Mouse (Mus musculus): Measurements from ENCODE around the gene Agt. TPM values are rescaled to one million over a fixed set of nuclear protein-coding genes. Genes with fewer than 3 reads are reported as not detected.
A peak's percentile ranks its signal among the peaks of the same experiment; 100 is the strongest.

The Agt gene
- polyA plus RNA-seq, 1 experiment from 2014 or later: 0.18 TPM

DNA sequence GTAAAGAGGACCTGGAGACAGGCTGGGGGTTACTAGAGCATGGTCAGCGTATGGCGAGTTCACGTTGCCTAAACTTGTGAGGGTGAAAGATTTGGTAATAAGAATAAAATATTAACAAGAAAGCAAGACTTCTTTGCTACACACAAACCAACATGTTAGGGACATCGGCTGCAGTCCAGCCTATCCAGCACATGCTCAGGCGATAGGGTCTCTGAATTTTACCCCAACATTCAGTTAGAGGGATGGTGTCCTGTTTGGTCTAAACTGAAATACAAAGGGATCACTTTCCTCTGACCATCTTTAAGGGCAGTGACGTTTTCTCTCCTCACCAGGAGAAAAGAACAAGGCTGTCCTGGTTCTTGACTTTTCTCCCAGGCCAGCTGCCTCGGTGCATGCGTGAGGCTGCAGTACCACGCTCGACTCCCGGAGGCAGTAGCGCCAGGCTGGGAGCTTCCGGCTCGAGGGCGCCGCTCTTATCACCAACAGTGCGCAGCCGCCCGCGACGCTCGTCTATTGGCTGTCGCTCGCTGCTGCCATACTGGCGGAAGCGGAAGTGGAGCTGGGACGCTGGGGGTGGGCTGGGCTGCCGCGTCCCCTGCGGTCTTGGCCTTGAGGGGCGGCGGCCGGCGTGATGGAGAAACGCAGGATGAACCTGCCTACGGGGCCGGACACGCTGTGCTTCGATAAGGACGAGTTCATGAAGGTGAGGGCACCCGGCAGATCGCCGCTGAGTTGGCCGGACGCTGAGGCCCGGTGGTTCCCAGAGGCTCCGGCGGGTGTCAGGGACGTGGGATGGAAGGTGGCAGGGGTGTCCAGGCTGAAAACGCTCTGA is 49.0 kb downstream of the Agt start, which contains the start of gene Cog2:
Cog2 (plus strand) TSS at position 519 of the 832 bp plus-strand sequence.
- Histone ChIP-seq H3K9me3 (ENCODE audit: control insufficient read depth, low read length) (no peaks in the 10 kb centered on the region), H3K4me2 (ENCODE audit: low read length) (peak within 1 kb of the TSS; percentile 63), H3K27ac (ENCODE audit: low read length) (no peak within 1 kb of the TSS), H3K36me3 (ENCODE audit: control insufficient read depth, insufficient read depth) (no peaks in the 10 kb centered on the region), H3K27me3 (replicated peaks; ENCODE audit: control insufficient read depth, insufficient read depth, low read length) (0 out of 2 replicates have a peak, but pooled peaks cover 5% of the 10 kb centered on the region), H3K9ac (replicated peaks; ENCODE audit: low read depth, low read length) (peak within 1 kb of the TSS; percentile 84), H3K4me1 (replicated peaks; ENCODE audit: control insufficient read depth, insufficient read depth, low read length) (peaks cover 15% of the 10 kb centered on the region), H3K4me3 (replicated peaks; ENCODE audit: low read length) (peak within 1 kb of the TSS; percentile 96)
- peak; percentile 100 for ATAC-seq
- WGBS: 10% methylated on average over 50 of the region's 50 CpGs

DNA sequence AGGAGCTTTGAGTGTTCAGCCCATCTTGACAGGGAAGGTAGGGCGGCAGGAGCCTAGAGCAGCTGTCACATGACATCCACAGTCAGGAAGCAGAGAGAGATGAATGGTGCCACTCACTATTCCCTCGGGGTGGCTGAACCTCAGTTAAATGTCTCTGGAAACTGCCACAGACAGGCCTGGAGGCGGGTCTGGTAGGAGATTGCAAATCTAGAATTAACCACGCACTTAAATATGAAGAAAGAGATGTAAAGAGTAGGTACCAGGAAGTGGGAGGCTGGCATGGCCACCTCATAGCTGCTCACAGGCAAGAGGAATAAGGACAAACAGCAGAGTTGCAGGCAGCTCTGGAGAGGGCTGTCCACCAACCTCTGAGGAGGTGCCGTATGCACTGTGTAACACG is 52.4 kb downstream of the Agt start:
- Histone ChIP-seq H3K4me3 (replicated peaks; ENCODE audit: low read length) (no peak overlapping the region), H3K9ac (replicated peaks; ENCODE audit: low read depth, low read length) (no peak overlapping the region), H3K27ac (ENCODE audit: low read length) (no peak overlapping the region), H3K36me3 (ENCODE audit: control insufficient read depth, insufficient read depth) (no peaks in the 10 kb centered on the region), H3K4me2 (ENCODE audit: low read length) (no peak overlapping the region), H3K9me3 (ENCODE audit: control insufficient read depth, low read length) (no peaks in the 10 kb centered on the region), H3K27me3 (replicated peaks; ENCODE audit: control insufficient read depth, insufficient read depth, low read length) (0 out of 2 replicates have a peak, but pooled peaks cover 5% of the 10 kb centered on the region), H3K4me1 (replicated peaks; ENCODE audit: control insufficient read depth, insufficient read depth, low read length) (peaks cover 11% of the 10 kb centered on the region)
- WGBS: 72% methylated on average over 6 of the region's 6 CpGs
- ATAC-seq: no peak

DNA sequence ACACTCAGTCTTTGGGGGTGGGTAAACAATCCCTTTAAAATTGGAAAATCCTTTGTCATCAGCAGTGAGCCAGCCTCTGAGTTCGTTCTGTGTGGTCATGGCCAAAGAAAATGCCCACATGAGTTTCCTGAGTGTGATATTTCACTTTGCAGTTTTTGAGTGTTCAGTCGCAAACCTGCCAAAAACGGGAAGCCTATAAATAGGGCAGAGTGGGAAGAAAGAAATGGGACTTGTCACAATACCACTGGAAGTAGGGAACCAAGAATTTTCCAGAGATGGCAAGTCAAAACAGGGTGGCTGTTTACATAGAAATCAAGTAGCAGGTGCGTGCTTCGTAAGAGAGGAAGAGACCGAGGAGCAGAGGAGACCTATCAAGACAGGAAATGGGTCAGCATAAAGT is 53.0 kb downstream of the Agt start:
- H3K9me3 ChIP-seq (ENCODE audit: control insufficient read depth, low read length): no peaks in the 10 kb centered on the region
- ATAC-seq: no peak
- no peak overlapping the region for H3K4me2 ChIP-seq (ENCODE audit: low read length)
- peaks cover 5% of the 10 kb centered on the region for H3K4me1 ChIP-seq (replicated peaks; ENCODE audit: control insufficient read depth, insufficient read depth, low read length)
- H3K4me3 ChIP-seq (replicated peaks; ENCODE audit: low read length): no peak overlapping the region
- WGBS: 81% methylated on average over 6 of the region's 6 CpGs
- no peak overlapping the region for H3K9ac ChIP-seq (replicated peaks; ENCODE audit: low read depth, low read length)
- no peak overlapping the region for H3K27ac ChIP-seq (ENCODE audit: low read length)
- 0 out of 2 replicates have a peak, but pooled peaks cover 5% of the 10 kb centered on the region for H3K27me3 ChIP-seq (replicated peaks; ENCODE audit: control insufficient read depth, insufficient read depth, low read length)
- H3K36me3 ChIP-seq (ENCODE audit: control insufficient read depth, insufficient read depth): no peaks in the 10 kb centered on the region

DNA sequence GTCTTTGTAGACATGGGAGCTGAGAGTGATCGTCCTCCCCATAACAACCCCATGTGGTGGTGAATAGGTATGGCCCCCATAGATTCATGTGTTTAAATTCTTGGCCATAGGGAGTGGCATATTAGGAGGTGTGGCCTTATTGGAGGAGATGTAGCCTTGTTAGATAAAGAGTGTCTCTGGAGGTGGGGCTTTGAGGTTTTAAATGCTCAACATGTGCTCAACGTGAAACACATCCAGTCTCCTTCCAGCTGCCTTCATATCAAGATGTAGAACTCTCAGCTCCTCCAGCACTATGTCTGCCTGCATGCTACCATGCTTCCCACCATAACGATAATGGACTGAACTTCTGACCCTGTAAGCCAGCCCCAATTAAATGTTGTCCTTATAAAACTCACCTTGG is 53.5 kb downstream of the Agt start:
- H3K4me3 ChIP-seq (replicated peaks; ENCODE audit: low read length): no peak overlapping the region
- 0 out of 2 replicates have a peak, but pooled peaks cover 5% of the 10 kb centered on the region for H3K27me3 ChIP-seq (replicated peaks; ENCODE audit: control insufficient read depth, insufficient read depth, low read length)
- ATAC-seq: no peak
- no peaks in the 10 kb centered on the region for H3K9me3 ChIP-seq (ENCODE audit: control insufficient read depth, low read length)
- H3K4me2 ChIP-seq (ENCODE audit: low read length): no peak overlapping the region
- H3K36me3 ChIP-seq (ENCODE audit: control insufficient read depth, insufficient read depth): no peaks in the 10 kb centered on the region
- H3K4me1 ChIP-seq (replicated peaks; ENCODE audit: control insufficient read depth, insufficient read depth, low read length): no peaks in the 10 kb centered on the region; the same call in 1 of the 2 replicates
- no peak overlapping the region for H3K27ac ChIP-seq (ENCODE audit: low read length)
- H3K9ac ChIP-seq (replicated peaks; ENCODE audit: low read depth, low read length): no peak overlapping the region
- 75% methylated on average over 3 of the region's 3 CpGs for whole genome bisulfite sequencing

DNA sequence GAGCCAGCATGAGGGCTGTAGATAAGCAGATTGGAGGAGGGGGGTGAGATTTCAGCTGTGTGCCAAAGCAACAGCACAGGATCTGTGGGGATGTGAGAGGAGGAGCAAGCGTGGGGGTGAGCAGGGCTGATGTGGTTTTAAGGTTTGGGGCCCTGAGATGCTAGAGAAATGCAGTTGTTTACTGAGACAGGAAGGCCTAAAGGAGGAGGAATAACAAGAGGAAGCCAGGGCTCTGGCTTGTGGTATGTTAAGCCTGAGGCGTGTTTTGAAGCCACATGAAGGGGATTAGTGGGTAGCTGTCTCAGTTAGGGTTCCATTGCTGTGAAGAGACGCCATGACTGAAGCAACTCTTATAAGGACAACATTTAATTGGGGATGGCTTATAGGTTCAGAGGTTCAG is 60.4 kb downstream of the Agt start:
- Histone ChIP-seq H3K27me3 (replicated peaks; ENCODE audit: control insufficient read depth, insufficient read depth, low read length) (no peaks in the 10 kb centered on the region), H3K36me3 (ENCODE audit: control insufficient read depth, insufficient read depth) (no peaks in the 10 kb centered on the region), H3K4me1 (replicated peaks; ENCODE audit: control insufficient read depth, insufficient read depth, low read length) (no peaks in the 10 kb centered on the region), H3K9me3 (ENCODE audit: control insufficient read depth, low read length) (no peaks in the 10 kb centered on the region), H3K4me3 (replicated peaks; ENCODE audit: low read length) (no peak overlapping the region), H3K9ac (replicated peaks; ENCODE audit: low read depth, low read length) (no peak overlapping the region), H3K4me2 (ENCODE audit: low read length) (no peak overlapping the region), H3K27ac (ENCODE audit: low read length) (no peak overlapping the region)
- 69% methylated on average over 3 of the region's 3 CpGs for WGBS
- no peak for ATAC-seq

DNA sequence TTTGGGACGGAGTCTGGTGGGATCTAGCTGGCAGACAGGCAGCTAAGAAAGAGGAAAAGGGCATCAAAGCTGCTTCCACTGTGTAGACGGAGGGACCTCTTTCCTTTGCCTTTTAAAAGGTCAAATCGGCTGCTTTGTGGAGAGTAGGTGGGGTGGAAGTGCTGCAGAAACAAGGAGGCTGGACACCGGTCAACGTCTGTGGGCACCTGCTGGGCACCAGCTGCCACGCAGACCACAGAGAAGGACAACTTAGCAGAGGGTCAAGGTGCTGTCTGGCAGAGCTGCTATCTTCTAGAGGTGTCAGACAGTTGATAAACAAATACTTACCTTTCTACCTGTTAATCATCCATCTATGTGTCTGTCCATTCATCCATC is 61.2 kb downstream of the Agt start:
- Histone ChIP-seq H3K9me3 (ENCODE audit: control insufficient read depth, low read length) (0 out of 2 replicates have a peak, but pooled peaks cover 3% of the 10 kb centered on the region), H3K36me3 (ENCODE audit: control insufficient read depth, insufficient read depth) (no peaks in the 10 kb centered on the region), H3K9ac (replicated peaks; ENCODE audit: low read depth, low read length) (no peak overlapping the region), H3K4me3 (replicated peaks; ENCODE audit: low read length) (no peak overlapping the region), H3K4me2 (ENCODE audit: low read length) (no peak overlapping the region), H3K27ac (ENCODE audit: low read length) (no peak overlapping the region), H3K4me1 (replicated peaks; ENCODE audit: control insufficient read depth, insufficient read depth, low read length) (no peaks in the 10 kb centered on the region), H3K27me3 (replicated peaks; ENCODE audit: control insufficient read depth, insufficient read depth, low read length) (no peaks in the 10 kb centered on the region)
- ATAC-seq: no peak
- WGBS: 63% methylated on average over 6 of the region's 6 CpGs

DNA sequence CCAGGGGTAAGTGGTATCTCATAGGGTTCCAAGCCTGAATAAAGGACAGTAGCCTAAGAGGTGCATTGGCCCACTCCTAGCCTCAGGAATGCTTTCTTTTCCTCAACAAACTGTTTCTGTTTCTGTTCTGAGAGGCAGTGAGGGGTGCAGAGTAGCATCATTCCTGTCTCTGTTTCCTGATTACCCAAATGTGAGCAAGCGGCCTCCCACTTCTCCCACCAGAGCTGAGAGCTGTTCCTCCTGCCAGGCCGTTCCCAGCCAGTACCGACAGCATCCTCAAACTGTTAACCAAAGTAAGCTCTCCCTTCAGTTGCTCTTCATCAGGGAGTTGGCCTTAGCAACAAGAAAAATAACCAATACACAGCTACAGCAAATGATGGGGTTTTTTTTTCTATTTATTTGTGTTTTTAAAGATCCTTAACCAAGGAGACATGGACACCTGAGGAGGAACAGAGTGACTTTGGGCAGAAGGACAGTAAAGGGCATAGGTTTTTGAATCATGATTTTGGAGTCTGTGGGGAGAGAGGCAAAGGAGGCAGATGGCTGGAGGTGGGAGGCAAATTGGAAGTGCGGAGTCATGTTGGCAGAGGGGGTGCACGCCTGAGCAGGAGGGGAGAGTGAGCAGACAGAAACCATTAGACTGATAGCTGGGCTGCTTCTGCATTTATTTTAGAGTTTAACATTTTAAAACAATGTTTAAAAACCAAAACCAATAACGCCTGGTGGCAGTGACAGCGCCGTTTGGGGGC is 61.8 kb downstream of the Agt start:
- WGBS: 71% methylated on average over 8 of the region's 8 CpGs
- H3K4me1 ChIP-seq (replicated peaks; ENCODE audit: control insufficient read depth, insufficient read depth, low read length): no peaks in the 10 kb centered on the region
- H3K27ac ChIP-seq (ENCODE audit: low read length): no peak overlapping the region
- H3K27me3 ChIP-seq (replicated peaks; ENCODE audit: control insufficient read depth, insufficient read depth, low read length): no peaks in the 10 kb centered on the region
- H3K9me3 ChIP-seq (ENCODE audit: control insufficient read depth, low read length): peaks cover 4% of the 10 kb centered on the region; the same call in 1 of the 2 replicates
- H3K4me3 ChIP-seq (replicated peaks; ENCODE audit: low read length): no peak overlapping the region
- H3K36me3 ChIP-seq (ENCODE audit: control insufficient read depth, insufficient read depth): no peaks in the 10 kb centered on the region
- H3K9ac ChIP-seq (replicated peaks; ENCODE audit: low read depth, low read length): no peak overlapping the region
- ATAC-seq: no peak
- H3K4me2 ChIP-seq (ENCODE audit: low read length): no peak overlapping the region

Other genes starting within 250 kb of the Agt start
- 8.4 and 10.7 TPM in 2 replicates for gene Pgbd5, start 130.0 kb downstream of the Agt start, polyA plus RNA-seq (2015; fragmentation: Nextera tagmentation; extraction: Ambion mirVana)
- gene Cog2, start 48.9 kb downstream of the Agt start, polyA plus RNA-seq (2015; fragmentation: Nextera tagmentation; extraction: Ambion mirVana): 41.4 and 42.1 TPM in 2 replicates
- gene Capn9, start 6.4 kb upstream of the Agt start, polyA plus RNA-seq (2015; fragmentation: Nextera tagmentation; extraction: Ambion mirVana): 0.14 and 0.20 TPM in 2 replicates
- gene 2310022B05Rik, start 93.7 kb upstream of the Agt start, polyA plus RNA-seq (2015; fragmentation: Nextera tagmentation; extraction: Ambion mirVana): 26.0 and 29.4 TPM in 2 replicates
- gene Ttc13, start 152.3 kb upstream of the Agt start, polyA plus RNA-seq (2015; fragmentation: Nextera tagmentation; extraction: Ambion mirVana): 60.0 and 62.6 TPM in 2 replicates
- 26.9 and 33.5 TPM in 2 replicates for gene Arv1, start 152.4 kb upstream of the Agt start, polyA plus RNA-seq (2015; fragmentation: Nextera tagmentation; extraction: Ambion mirVana)
- gene Fam89a, start 182.1 kb upstream of the Agt start, polyA plus RNA-seq (2015; fragmentation: Nextera tagmentation; extraction: Ambion mirVana): 0.25 TPM in 1 of 2 replicates, not detected in the other
- 28.8 and 30.4 TPM in 2 replicates for gene Trim67, start 223.4 kb upstream of the Agt start, polyA plus RNA-seq (2015; fragmentation: Nextera tagmentation; extraction: Ambion mirVana)